Mouse (Mus musculus) thymus, adult 2 months (tissue): ENCODE results near the gene Rps16. TPM values are rescaled to one million over a fixed set of nuclear protein-coding genes. Genes with fewer than 3 reads are reported as not detected.
A peak's percentile ranks its signal among the peaks of the same experiment; 100 is the strongest.

Experiments
- DNase-seq: peaks from one replicate; pipeline ENCODE4 v3.0.0; 2021
- H3K27ac ChIP-seq: fragments of 200-500 bp; 2 replicates; pipeline ENCODE4 v1.5.1; 2012; ENCODE audit warnings: low read length, control low read depth; ENCODE audit not compliant: control insufficient read depth, insufficient read depth
- H3K27me3 ChIP-seq: fragments of 200-500 bp; 2 replicates; pipeline ENCODE4 v1.6.1; 2012; ENCODE audit warnings: mild to moderate bottlenecking, low read length, moderate library complexity, mixed read lengths; ENCODE audit not compliant: control insufficient read depth, insufficient read depth
- H3K36me3 ChIP-seq: fragments of 200-500 bp; 2 replicates; pipeline ENCODE4 v1.6.1; 2012; ENCODE audit warnings: mild to moderate bottlenecking, low read length, moderate library complexity; ENCODE audit not compliant: control insufficient read depth, insufficient read depth
- H3K4me1 ChIP-seq: fragments of 200-500 bp; replicated peaks from 2 replicates; pipeline ENCODE4 v1.6.1; 2012; ENCODE audit warnings: low read length; ENCODE audit not compliant: control insufficient read depth, insufficient read depth
- H3K4me3 ChIP-seq: fragments of 200-500 bp; 2 replicates; pipeline ENCODE4 v1.5.1; 2012; ENCODE audit warnings: mild to moderate bottlenecking, low read length, control low read depth, moderate library complexity; ENCODE audit not compliant: control insufficient read depth, insufficient read depth
- CTCF ChIP-seq: fragments of 200-500 bp; IDR thresholded peaks from 2 replicates; pipeline ENCODE4 v1.5.1; 2012; ENCODE audit warnings: mild to moderate bottlenecking, control low read depth, low read length, moderate library complexity, borderline replicate concordance; ENCODE audit not compliant: control insufficient read depth, poor library complexity, insufficient read depth; ENCODE audit errors: extremely low read depth
- POLR2A ChIP-seq: fragments of 200-500 bp; IDR thresholded peaks from 2 replicates; pipeline ENCODE4 v1.6.1; 2012; ENCODE audit warnings: mild to moderate bottlenecking, low read length, control low read depth, moderate library complexity; ENCODE audit not compliant: control insufficient read depth, poor library complexity, insufficient read depth; ENCODE audit errors: extremely low read depth
- WGBS: fragments of 180-500 bp; shearing (Covaris S2); methylation state at CpG from one replicate; pipeline ENCODE4 v1.1.7; 2018; 5-methylcytosine and 5-hydroxymethylcytosine counted together
- polyA plus RNA-seq: library from polyadenylated mRNA; depleted of rRNA; stranded (reverse); fragments of >200 nt; gene quantifications from 2 replicates; pipeline ENCODE4 v1.2.3, GENCODE M21; 2012

The Rps16 gene
- polyA plus RNA-seq, 1 experiment = 1,733 TPM

- no peaks in the 10 kb centered on the region for H3K36me3 ChIP-seq
- H3K4me1 ChIP-seq = 0 out of 2 replicates have a peak, but pooled peaks cover under 1% of the 10 kb centered on the region
- H3K27me3 ChIP-seq = no peaks in the 10 kb centered on the region; the same call in 1 of the 2 replicates
- H3K27ac ChIP-seq = no peak overlapping the region
- H3K4me3 ChIP-seq = no peak overlapping the region
- peak; percentile 59 for DNase-seq
- WGBS = 0% methylated on average over 4 of the region's 4 CpGs
- no peak for TF ChIP-seq CTCF
- no peak for TF ChIP-seq POLR2A
Measured at GRCm38 (mm10) chr7:28344637-28345036, 5.8 kb upstream of the Rps16 start.

- peaks cover 10% of the 10 kb centered on the region for H3K4me1 ChIP-seq
- WGBS = 88% methylated on average over 3 of the region's 3 CpGs
- peaks cover 2% of the 10 kb centered on the region for H3K36me3 ChIP-seq
- DNase-seq = no peak
- H3K27me3 ChIP-seq = no peaks in the 10 kb centered on the region
- TF ChIP-seq POLR2A (no peak), CTCF (no peak)
- H3K27ac ChIP-seq = no peak overlapping the region
- H3K4me3 ChIP-seq = no peak overlapping the region
Measured at GRCm38 (mm10) chr7:28347746-28348145, 2.7 kb upstream of the Rps16 start.

- Histone ChIP-seq H3K27me3 (no peaks in the 10 kb centered on the region), H3K27ac (no peak overlapping the region), H3K4me1 (peaks cover 10% of the 10 kb centered on the region), H3K36me3 (peaks cover 10% of the 10 kb centered on the region), H3K4me3 (no peak overlapping the region)
- 87% methylated on average over 7 of the region's 7 CpGs for WGBS
- TF ChIP-seq POLR2A (no peak), CTCF (no peak)
- DNase-seq = no peak
Measured at GRCm38 (mm10) chr7:28348601-28349000, 1.9 kb upstream of the Rps16 start.

GRCm38 (mm10) chr7:28351676-28352191 lies 1.3 kb downstream of the Rps16 start:
- no peak for DNase-seq
- Histone ChIP-seq H3K36me3 (peaks cover 12% of the 10 kb centered on the region), H3K4me3 (no peak overlapping the region; the same call in 1 of the 2 replicates), H3K27me3 (no peaks in the 10 kb centered on the region), H3K4me1 (peaks cover 16% of the 10 kb centered on the region), H3K27ac (no peak overlapping the region)
- WGBS = 17% methylated on average over 4 of the region's 4 CpGs
- TF ChIP-seq CTCF = no peak
- no peak for TF ChIP-seq POLR2A

- WGBS = 96% methylated on average over 2 of the region's 2 CpGs
- Histone ChIP-seq H3K27ac (no peak overlapping the region), H3K4me1 (peaks cover 16% of the 10 kb centered on the region), H3K36me3 (peaks cover 12% of the 10 kb centered on the region), H3K4me3 (no peak overlapping the region), H3K27me3 (no peaks in the 10 kb centered on the region)
- DNase-seq = no peak
- no peak for TF ChIP-seq CTCF
- TF ChIP-seq POLR2A = no peak
Measured at GRCm38 (mm10) chr7:28353267-28353666, 2.8 kb downstream of the Rps16 start.

GRCm38 (mm10) chr7:28354113-28354581 lies 3.7 kb downstream of the Rps16 start:
- H3K4me3 ChIP-seq = no peak overlapping the region
- WGBS = 91% methylated on average over 3 of the region's 3 CpGs
- H3K36me3 ChIP-seq = peaks cover 12% of the 10 kb centered on the region
- peaks cover 16% of the 10 kb centered on the region for H3K4me1 ChIP-seq
- no peak for DNase-seq
- H3K27ac ChIP-seq = no peak overlapping the region
- no peaks in the 10 kb centered on the region for H3K27me3 ChIP-seq
- TF ChIP-seq CTCF = no peak
- TF ChIP-seq POLR2A = no peak
